Mouse (Mus musculus): ENCODE measurements at regions not wholly inside any gene's neighbourhood (a gene's known extent, or its start where the extent isn't known, plus 50 kb on each side); places are given as distances from the start of the nearest gene placed in this dataset.

DNA sequence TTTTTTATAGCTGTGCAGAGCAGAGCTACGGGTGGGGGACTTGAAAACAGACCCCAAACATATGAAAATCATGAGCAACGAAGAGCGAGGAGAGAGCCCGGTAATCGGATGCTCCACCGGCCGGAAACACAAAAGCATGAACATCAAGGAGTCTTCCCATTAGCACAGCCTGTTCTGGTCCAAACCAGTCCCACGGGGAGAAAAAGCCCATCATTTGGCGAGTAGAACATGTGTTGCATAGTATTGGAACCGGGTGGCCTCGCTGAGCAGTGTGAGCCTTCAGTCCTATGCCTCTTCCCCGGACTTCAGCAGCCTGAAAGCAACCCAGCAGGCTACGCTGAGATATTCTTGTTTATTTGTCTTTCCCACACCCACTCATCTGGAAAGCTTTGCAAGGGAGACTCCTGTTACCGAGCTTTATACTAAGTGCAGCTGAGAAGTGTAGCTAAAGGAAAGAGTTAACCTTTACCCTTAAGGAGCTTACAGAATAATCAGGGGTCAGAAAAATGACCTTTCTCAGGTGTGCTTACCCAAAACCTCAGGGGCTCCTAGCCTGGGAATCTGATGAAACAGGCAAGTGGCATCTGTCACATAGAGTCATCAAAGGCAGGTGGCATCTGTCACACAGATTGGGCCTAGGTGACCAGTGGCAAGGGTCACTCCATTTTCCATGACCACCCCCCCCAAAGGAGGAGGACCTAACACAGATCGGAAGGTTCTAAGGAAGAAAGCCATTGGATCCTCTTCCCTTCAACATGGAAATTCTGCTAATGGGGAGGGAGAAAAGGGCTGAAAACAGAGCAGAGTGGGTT, 209.8 kb downstream of the Hs3st3b1 start:
- H3K27ac ChIP-seq = no peak overlapping the region
- H3K36me3 ChIP-seq (ENCODE audit: control insufficient read depth, insufficient read depth, low read length) = no peaks in the 10 kb centered on the region
- WGBS = 65% methylated on average over 15 of the region's 15 CpGs
- TF ChIP-seq EP300 (IDR thresholded peaks at IDR 0.05; ENCODE audit: insufficient read depth, low read depth, low read length) (no peak), POLR2A (IDR thresholded peaks at IDR 0.05; ENCODE audit: insufficient read depth, low read depth, low read length) (no peak), CTCF (IDR thresholded peaks at IDR 0.05) (no peak)
- intact Hi-C loops (cut with DNase I) = no loop called here
- no peak for DNase-seq
- no peaks in the 10 kb centered on the region for H3K79me2 ChIP-seq (replicated peaks; ENCODE audit: control insufficient read depth, insufficient read depth, low read length)
- no peaks in the 10 kb centered on the region for H3K27me3 ChIP-seq (ENCODE audit: control insufficient read depth, insufficient read depth, low read length)
- no peak overlapping the region for H3K4me3 ChIP-seq
- H3K4me1 ChIP-seq (ENCODE audit: control insufficient read depth, insufficient read depth, low read length) = no peaks in the 10 kb centered on the region
- H3K9ac ChIP-seq (ENCODE audit: low read depth, low read length) = no peak overlapping the region

DNA sequence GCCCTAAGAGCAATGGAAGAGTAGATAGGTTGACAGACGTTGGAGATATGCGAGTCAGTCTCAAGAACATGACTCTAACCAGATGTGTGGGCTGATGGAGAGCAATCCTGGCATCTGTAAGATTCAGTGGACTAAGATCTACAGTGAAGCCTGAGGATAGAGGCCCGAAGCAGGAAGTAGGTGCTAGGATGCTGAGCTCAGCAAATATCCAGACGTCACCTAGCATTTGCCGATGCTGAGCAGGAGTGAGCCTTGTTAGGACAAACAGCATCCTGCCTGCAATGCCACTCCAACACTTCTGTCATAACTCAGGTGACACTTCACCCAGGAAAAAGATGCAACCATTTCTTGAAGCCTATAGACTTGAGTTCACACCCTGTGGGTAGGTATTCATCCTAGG, 199.8 kb downstream of the Hs3st3b1 start:
- Histone ChIP-seq H3K9ac (ENCODE audit: low read depth, low read length) (no peak overlapping the region), H3K27me3 (ENCODE audit: control insufficient read depth, insufficient read depth, low read length) (no peaks in the 10 kb centered on the region), H3K4me1 (ENCODE audit: control insufficient read depth, insufficient read depth, low read length) (no peaks in the 10 kb centered on the region), H3K27ac (no peak overlapping the region), H3K36me3 (ENCODE audit: control insufficient read depth, insufficient read depth, low read length) (no peaks in the 10 kb centered on the region), H3K79me2 (replicated peaks; ENCODE audit: control insufficient read depth, insufficient read depth, low read length) (no peaks in the 10 kb centered on the region), H3K4me3 (no peak overlapping the region)
- TF ChIP-seq EP300 (IDR thresholded peaks at IDR 0.05; ENCODE audit: insufficient read depth, low read depth, low read length) (no peak), CTCF (IDR thresholded peaks at IDR 0.05) (no peak), POLR2A (IDR thresholded peaks at IDR 0.05; ENCODE audit: insufficient read depth, low read depth, low read length) (no peak)
- intact Hi-C loops (cut with DNase I) = no loop called here
- WGBS = 91% methylated on average over 5 of the region's 5 CpGs
- no peak for DNase-seq

DNA sequence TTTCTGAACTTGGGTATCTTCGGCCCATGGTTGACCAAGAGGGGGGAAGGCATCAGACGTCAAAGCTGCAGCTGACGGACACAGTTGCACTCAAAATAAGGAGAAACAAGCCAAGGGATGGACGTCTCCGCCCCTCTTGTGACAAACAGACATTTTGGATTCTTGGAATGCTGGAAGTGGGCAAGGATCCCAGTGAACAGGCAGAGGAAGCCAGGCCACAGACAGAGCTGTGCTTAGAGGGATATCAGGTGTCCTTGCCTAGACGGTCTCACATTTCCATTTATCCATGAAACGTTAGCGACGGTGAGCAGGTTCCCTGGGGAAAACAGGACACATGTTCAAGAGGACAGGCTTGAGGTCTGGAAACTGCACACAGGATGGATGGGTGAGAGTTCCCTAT, 191.2 kb downstream of the Hs3st3b1 start:
- H3K9ac ChIP-seq (ENCODE audit: low read depth, low read length) = no peak overlapping the region
- peak in 1 of 2 experiments; percentile 3 for DNase-seq
- H3K27ac ChIP-seq = no peak overlapping the region
- 61% methylated on average over 9 of the region's 9 CpGs for WGBS
- no peaks in the 10 kb centered on the region for H3K36me3 ChIP-seq (ENCODE audit: control insufficient read depth, insufficient read depth, low read length)
- intact Hi-C loops (cut with DNase I) = no loop called here
- no peaks in the 10 kb centered on the region for H3K79me2 ChIP-seq (replicated peaks; ENCODE audit: control insufficient read depth, insufficient read depth, low read length)
- no peaks in the 10 kb centered on the region for H3K4me1 ChIP-seq (ENCODE audit: control insufficient read depth, insufficient read depth, low read length)
- no peak for TF ChIP-seq CTCF (IDR thresholded peaks at IDR 0.05)
- no peak for TF ChIP-seq POLR2A (IDR thresholded peaks at IDR 0.05; ENCODE audit: insufficient read depth, low read depth, low read length)
- TF ChIP-seq EP300 (IDR thresholded peaks at IDR 0.05; ENCODE audit: insufficient read depth, low read depth, low read length) = no peak
- no peak overlapping the region for H3K4me3 ChIP-seq
- no peaks in the 10 kb centered on the region for H3K27me3 ChIP-seq (ENCODE audit: control insufficient read depth, insufficient read depth, low read length)

DNA sequence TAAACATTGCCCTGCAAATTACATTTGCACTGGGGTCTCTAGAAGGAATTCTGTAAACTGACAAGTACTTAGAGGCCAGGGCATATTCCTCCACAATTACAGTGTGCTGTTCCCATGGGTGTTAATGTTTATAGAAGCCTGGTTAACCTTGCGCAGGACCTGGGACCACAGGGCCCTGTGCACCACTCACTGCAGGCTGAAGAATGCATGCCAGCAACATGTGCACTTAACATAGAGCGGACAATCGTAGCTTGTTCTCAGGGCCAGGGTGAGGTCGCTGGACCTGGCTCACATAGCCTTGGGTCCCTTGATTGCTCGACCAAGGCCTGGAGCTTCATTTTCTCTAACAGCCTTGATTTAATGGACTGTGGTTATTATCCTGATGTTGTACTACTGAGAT, 168.8 kb downstream of the Hs3st3b1 start:
- H3K79me2 ChIP-seq (replicated peaks; ENCODE audit: control insufficient read depth, insufficient read depth, low read length) = no peaks in the 10 kb centered on the region
- no peak overlapping the region for H3K9ac ChIP-seq (ENCODE audit: low read depth, low read length)
- H3K36me3 ChIP-seq (ENCODE audit: control insufficient read depth, insufficient read depth, low read length) = no peaks in the 10 kb centered on the region
- TF ChIP-seq CTCF (IDR thresholded peaks at IDR 0.05) = no peak
- TF ChIP-seq EP300 (IDR thresholded peaks at IDR 0.05; ENCODE audit: insufficient read depth, low read depth, low read length) = no peak
- no peak for TF ChIP-seq POLR2A (IDR thresholded peaks at IDR 0.05; ENCODE audit: insufficient read depth, low read depth, low read length)
- no peaks in the 10 kb centered on the region for H3K27me3 ChIP-seq (ENCODE audit: control insufficient read depth, insufficient read depth, low read length)
- 79% methylated on average over 5 of the region's 5 CpGs for WGBS
- H3K4me3 ChIP-seq = no peak overlapping the region
- intact Hi-C loops (cut with DNase I) = no loop called here
- no peaks in the 10 kb centered on the region for H3K4me1 ChIP-seq (ENCODE audit: control insufficient read depth, insufficient read depth, low read length)
- no peak overlapping the region for H3K27ac ChIP-seq
- DNase-seq = no peak

DNA sequence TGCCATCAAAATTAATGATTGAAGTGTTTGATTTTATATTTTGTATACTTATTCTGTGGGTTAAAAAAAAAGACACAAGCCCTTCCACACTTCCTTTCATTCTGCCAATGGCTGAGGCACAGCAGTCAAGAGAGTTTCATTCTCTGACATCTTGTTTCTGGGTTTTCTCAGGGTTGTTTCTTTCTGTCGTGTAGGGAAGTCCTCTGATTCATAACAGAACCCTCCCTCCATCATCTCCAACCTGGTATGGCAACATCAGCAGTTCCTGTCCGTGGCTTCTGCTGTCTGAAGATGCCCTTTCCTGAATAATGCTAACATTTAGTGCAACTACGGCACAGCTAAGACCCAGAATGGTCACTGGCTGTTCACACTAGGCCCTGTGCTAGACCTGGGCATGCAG, 167.3 kb downstream of the Hs3st3b1 start:
- 62% methylated on average over 3 of the region's 3 CpGs for WGBS
- TF ChIP-seq CTCF (IDR thresholded peaks at IDR 0.05) = no peak
- no peak for TF ChIP-seq EP300 (IDR thresholded peaks at IDR 0.05; ENCODE audit: insufficient read depth, low read depth, low read length)
- TF ChIP-seq POLR2A (IDR thresholded peaks at IDR 0.05; ENCODE audit: insufficient read depth, low read depth, low read length) = no peak
- intact Hi-C loops (cut with DNase I) = no loop called here

DNA sequence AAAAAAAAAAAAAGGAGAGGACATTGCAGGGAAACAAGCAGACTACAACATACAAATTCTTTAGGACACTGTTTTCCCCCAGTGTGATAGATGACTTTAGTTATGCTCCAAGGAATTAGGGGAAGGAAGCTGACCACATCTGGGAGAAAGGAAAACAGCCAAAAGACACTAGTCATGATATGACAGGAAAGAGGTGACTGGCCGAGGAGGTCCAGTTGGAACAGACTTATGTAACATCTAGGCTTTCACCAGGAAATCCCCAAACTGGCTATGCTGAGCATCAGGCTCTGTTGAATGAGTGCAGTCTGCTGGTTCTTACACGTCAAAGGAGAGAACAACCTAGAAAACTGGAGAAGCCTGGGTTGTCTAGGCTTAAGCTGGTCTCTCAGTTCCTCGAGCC, 163.8 kb downstream of the Hs3st3b1 start:
- Histone ChIP-seq H3K27me3 (ENCODE audit: control insufficient read depth, insufficient read depth, low read length) (no peaks in the 10 kb centered on the region), H3K36me3 (ENCODE audit: control insufficient read depth, insufficient read depth, low read length) (no peaks in the 10 kb centered on the region), H3K79me2 (replicated peaks; ENCODE audit: control insufficient read depth, insufficient read depth, low read length) (no peaks in the 10 kb centered on the region), H3K4me1 (ENCODE audit: control insufficient read depth, insufficient read depth, low read length) (no peaks in the 10 kb centered on the region), H3K27ac (no peak overlapping the region), H3K4me3 (no peak overlapping the region), H3K9ac (ENCODE audit: low read depth, low read length) (no peak overlapping the region)
- WGBS = 53% methylated on average over 3 of the region's 3 CpGs
- intact Hi-C loops (cut with DNase I) = no loop called here
- TF ChIP-seq CTCF (IDR thresholded peaks at IDR 0.05) (no peak), POLR2A (IDR thresholded peaks at IDR 0.05; ENCODE audit: insufficient read depth, low read depth, low read length) (no peak), EP300 (IDR thresholded peaks at IDR 0.05; ENCODE audit: insufficient read depth, low read depth, low read length) (no peak)
- DNase-seq = no peak

More for the DNA sequence above, 167.3 kb downstream of the Hs3st3b1 start:
- H3K4me3 ChIP-seq = no peak overlapping the region
- no peak overlapping the region for H3K27ac ChIP-seq
- no peaks in the 10 kb centered on the region for H3K36me3 ChIP-seq (ENCODE audit: control insufficient read depth, insufficient read depth, low read length)
- no peaks in the 10 kb centered on the region for H3K79me2 ChIP-seq (replicated peaks; ENCODE audit: control insufficient read depth, insufficient read depth, low read length)
- no peaks in the 10 kb centered on the region for H3K4me1 ChIP-seq (ENCODE audit: control insufficient read depth, insufficient read depth, low read length)
- no peaks in the 10 kb centered on the region for H3K27me3 ChIP-seq (ENCODE audit: control insufficient read depth, insufficient read depth, low read length)
- no peak overlapping the region for H3K9ac ChIP-seq (ENCODE audit: low read depth, low read length)
- no peak for DNase-seq

Measured in heart, adult 2 months (tissue).